Mouse (Mus musculus) kidney, postnatal 36 days (tissue): ENCODE results near the gene Lrsam1.
A peak's percentile ranks its signal among the peaks of the same experiment; 100 is the strongest.
"Not testable (repeated sequence)": the region's sequence is repeated elsewhere in the genome, so short reads cannot be mapped to it uniquely, and the experiment has no call there.

ENCODE experiments used
- DNase-seq, 2 experiments: peaks; one replicate each; pipeline ENCODE4 v3.0.0; 2021 to 2022; ENCODE audit warnings: mixed read lengths in 2 of 2

Lrsam1 gene

DNA sequence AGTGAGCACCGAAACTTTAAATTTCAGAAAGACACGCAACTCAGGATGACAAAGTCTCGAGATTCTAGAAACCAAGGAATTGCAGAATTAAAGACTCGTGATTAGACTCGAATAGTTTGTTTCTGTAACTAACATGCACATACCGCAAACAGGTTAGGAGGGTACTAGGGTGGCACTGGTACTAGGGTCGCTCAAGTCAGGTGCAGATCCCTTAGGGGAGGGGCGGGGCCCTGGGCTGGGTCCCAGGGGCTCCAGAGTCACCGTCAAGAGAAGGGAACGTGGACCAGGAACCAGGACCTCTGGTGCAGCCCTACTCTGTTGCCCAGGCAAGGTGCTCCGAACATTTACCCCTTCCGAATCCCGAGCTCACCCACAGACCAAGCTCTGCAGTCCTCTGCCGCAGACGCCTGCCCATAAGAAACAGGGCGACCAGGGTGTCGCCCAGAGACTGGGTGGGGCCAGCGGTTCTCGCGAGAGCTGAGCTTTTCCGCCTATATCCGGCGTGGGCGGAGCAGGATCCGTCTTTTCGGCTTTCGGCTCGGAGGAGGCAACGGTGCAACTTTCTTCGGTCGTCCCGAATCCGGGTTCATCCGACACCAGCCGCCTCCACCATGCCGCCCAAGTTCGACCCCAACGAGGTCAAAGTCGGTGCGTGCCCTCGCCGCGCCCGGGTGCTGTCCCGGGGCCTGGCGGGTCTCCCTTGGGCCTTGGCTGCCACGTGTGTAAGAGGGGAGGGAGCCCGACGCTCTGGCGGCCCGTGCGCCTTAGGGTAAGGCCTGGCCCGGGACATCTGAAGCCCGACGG lies at the start of gene Lrsam1, which contains the start of gene Rpl12:
Gene Lrsam1, minus strand, starts transcription at position 423 of the 804 bp plus-strand sequence.
Gene Rpl12, plus strand, starts transcription at position 368 of the 804 bp plus-strand sequence.
- peak; percentile 95 to 97 for DNase-seq

DNA sequence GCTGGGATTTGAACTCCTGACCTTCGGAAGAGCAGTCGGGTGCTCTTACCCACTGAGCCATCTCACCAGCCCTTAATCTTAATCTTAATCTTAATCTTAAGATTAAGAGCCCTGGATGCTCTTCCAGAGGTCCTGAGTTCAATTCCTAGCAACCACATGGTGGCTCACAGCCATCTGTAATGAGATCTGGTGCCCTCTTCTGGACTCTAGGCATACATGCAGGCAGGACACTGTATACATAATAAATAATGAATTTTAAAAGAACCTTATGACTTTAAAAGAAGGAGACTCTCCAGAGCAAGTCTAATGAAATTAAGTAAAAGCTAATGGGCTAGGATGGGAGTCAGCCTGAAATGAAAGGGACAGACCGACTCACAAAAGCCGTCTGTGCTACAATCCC lies 47.6 kb upstream of the Lrsam1 start:
- not testable (repeated sequence) for DNase-seq

GRCm38 (mm10) chr2:33005041-33005440 lies 43.6 kb upstream of the Lrsam1 start:
- DNase-seq, result no peak

- no peak for DNase-seq
These were observed 40.7 kb upstream of the Lrsam1 start for GRCm38 (mm10) chr2:33002144-33002543.

DNA sequence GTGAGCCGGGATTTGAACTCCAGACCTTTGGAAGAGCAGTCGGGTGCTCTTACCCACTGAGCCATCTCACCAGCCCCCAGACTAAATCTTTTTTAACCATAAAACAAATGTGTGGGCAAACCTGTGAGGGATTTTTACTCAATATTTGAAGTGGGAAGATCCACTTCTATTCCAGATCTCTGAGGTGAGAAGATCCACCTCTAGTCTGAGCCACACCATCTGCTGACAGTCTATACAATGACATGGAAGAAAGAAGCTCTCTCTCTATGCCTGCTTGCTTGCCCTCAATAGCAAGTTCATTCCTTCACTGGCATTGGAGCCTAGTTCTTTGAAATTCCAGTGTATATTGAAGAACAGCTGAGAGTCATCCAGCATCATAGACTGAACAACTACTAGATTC lies 38.3 kb upstream of the Lrsam1 start:
- DNase-seq, result no peak

DNA sequence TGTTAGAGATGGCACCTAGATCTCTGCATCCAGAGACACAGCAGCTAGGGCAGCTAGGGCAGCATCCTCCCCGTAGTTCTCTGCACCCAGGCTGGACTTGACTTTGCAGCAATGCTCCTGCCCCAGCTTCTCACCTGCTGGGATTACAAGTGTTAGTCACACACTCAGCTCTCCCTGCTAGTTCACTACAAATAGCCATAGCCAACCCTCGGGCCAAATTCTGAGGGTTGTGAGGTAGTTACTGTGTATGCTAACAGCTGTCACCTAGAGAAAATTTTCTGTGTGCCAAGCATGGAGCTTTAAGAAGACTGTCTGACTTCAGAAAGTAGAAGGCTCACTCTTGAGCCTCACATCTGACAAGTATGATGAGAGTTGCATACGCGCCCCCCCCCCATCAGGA lies 36.4 kb upstream of the Lrsam1 start:
- no peak for DNase-seq

DNA sequence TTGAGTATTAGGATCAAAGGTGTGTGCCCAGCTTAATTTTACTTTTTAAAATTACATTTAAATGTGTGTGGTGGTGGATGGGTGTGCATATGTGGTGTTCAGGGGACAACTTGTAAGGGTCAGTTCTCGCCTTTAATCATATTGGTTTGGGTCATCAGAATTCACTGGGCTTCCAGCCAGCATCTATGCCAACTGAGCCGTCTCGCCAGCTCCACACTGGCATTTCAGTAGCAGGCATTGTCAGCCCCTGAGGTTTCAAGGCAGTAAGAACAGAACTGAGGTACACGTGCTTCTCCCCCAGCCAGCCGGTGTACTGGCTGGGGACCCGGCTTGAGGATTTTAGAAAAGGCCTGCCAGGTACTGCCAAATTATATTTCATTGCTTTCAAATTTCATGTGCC lies 35.7 kb upstream of the Lrsam1 start:
- DNase-seq, result no peak

DNA sequence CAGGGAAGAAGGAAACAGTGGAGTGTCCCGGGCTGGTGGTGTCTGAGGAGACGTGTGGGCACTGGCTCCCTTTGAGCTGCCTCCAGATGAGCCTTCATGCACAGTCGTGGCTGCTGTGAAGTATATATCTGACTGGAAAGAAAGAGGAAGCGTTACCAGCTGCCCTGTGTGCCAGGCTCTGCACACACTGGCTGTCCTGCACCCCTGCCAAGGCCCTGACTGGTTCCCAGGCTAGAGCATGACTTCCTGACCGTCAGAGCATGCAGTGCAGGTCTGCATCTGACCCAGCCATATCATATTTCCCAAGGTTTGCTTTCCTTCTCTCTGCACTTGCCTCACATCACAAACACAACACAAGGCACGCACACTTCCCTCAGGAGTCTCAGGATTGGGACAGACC lies 30.7 kb upstream of the Lrsam1 start:
- DNase-seq, result no peak

DNA sequence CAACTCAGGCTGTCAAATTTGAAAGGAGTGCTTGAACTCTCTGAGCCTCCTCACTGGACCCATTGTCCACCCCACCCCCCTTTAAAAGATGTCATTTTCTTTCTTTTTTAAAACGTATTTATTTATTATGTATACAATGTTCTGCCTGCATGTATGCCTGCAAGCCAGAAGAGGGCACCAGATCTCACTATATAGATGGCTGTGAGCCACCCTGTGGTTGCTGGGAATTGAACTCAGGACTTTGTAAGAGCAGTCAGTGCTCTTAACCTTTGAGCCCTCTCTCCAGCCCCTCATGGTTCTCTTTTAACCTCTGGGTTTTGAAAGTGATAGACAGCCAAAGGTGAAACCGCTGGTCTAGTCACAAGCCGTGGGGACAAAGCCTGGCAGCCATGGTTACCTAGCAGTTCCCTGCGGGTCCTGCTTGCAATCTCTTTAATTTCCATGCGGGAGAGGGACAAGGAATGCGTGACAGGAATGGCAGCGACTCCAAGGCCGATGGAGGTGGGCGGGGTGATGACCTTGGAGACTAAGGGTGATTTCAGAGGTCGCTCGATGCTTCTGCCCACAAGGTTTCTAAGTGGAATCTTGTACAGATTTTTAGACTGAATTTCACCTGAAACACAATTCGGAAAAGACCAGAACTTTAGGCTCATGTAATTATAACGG lies 28.9 kb upstream of the Lrsam1 start:
- DNase-seq, result no peak

GRCm38 (mm10) chr2:32989376-32989775 lies 28.0 kb upstream of the Lrsam1 start:
- DNase-seq, result no peak

DNA sequence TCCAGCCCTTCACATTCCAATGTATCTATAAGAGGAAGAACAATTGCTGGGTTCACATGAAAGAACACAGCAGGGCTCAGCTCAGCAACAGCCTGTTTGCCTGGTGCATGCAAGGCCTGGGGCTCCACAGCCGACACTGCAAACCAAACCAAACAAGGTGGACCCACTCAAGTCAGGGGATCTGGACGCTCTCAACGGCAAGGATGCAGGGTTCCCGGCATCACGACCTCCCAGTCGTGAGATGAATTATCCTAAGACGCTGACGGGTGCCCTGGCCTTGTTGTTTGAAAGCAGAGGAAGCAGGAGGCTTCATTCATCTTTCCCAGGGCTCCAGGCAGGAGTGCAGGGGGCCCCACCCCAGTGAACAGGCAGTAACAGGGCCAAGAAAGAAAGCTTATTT lies 24.4 kb upstream of the Lrsam1 start:
- DNase-seq, result no peak

GRCm38 (mm10) chr2:32983617-32984016 lies 22.2 kb upstream of the Lrsam1 start:
- DNase-seq, result no peak

GRCm38 (mm10) chr2:32982700-32983099 lies 21.3 kb upstream of the Lrsam1 start:
- DNase-seq, result no peak

- DNase-seq, result peak; percentile 93 to 97
These were observed 20.4 kb upstream of the Lrsam1 start, which contains the start of gene Slc2a8 for GRCm38 (mm10) chr2:32981725-32982271. TSS of gene Slc2a8 (minus strand) at chr2:32982083.

DNA sequence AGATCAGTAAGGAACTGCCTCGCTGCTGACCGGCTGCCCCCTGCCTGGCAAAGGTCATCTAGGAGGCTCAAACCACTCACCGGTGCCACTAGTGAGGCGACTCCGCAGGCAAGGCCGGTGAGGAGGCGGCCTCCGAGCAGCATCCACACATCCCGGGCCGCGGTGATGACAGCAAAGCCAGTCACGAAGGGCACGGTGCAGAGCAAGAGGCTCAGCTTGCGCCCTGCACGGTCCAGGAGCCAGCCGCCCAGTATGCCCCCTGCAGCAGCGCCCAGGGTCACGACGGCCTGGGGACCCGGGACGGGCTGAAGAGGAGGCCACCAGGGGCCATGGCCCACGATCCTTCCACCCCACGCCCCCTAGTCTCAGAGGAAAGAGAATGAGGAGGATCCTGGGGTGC lies 19.9 kb upstream of the Lrsam1 start:
- peak in 1 of 2 experiments; percentile 49 for DNase-seq

DNA sequence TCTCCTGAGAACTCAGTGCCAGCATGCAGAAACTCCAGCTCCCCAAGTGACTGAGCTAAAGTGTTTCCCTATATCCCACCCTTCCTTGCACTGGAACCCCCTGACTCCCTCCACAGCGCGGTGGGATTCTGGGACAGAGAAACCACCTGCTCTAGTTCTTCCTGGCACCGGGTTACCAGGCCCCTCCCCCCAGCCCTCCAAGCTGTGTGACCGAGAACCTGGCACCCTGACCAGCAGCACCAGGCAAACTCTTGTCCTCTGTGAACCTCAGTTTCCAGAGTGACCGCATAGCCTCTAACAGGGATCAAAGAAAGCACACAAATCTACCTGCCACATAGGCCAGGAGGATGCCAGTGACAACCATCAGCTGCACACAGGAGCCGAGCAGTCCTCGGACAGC lies 18.3 kb upstream of the Lrsam1 start:
- DNase-seq, result no peak

- no peak for DNase-seq
These were observed 17.3 kb upstream of the Lrsam1 start for GRCm38 (mm10) chr2:32978675-32979074.

GRCm38 (mm10) chr2:32977114-32977513 lies 15.7 kb upstream of the Lrsam1 start:
- no peak for DNase-seq

GRCm38 (mm10) chr2:32974216-32974615 lies 12.8 kb upstream of the Lrsam1 start:
- no peak for DNase-seq

DNA sequence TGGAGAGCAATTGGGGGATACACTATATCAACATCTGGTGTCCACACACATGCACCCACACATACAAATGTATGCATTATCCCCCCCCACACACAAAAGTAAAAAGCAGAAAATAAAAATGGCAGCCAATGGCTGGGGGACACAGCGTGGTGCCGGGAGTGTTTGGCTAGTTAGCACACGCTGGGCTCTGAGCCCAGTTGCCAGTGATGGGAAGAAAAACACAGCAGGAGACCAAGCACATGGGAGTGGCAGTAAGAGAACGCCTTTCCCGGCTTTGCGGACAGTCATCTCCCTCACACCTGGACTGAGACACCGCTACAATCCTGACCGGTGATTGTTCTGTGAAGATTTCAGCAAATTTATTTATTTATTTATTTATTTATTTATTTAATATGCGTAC lies 9.8 kb upstream of the Lrsam1 start:
- no peak for DNase-seq

- no peak for DNase-seq
These were observed 7.9 kb upstream of the Lrsam1 start for GRCm38 (mm10) chr2:32969326-32969725.

DNA sequence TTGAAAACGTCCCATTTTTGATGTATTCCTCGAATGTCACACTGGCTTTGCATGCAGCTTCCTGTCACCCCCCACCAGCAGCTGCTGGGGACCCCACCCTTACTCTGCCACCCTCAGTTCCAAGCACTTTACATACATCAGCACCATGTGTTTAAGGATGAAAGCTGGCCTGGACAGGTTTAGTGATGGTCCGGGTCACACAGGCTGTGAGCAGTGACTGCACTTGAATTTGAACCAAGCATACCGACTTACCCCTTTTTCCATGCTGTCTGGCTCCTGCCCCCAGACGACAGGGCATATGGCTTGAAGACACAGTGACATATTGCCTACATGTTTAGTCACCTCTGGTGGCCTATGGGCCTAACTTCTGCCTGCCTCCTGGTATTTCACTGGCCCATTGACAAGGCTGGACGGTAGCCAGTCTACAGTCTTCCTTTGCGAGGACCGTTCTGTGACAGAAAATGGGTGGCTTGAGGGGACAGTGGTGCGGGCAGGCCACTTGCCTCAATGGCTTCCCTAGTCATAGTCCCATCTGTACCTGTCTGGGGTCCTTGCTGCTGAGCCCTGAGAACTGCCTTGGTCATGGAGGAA lies 6.7 kb upstream of the Lrsam1 start:
- no peak for DNase-seq
